Comparison of ENCODE assay signal across 8 mouse cellular contexts in the genomic region with DNA sequence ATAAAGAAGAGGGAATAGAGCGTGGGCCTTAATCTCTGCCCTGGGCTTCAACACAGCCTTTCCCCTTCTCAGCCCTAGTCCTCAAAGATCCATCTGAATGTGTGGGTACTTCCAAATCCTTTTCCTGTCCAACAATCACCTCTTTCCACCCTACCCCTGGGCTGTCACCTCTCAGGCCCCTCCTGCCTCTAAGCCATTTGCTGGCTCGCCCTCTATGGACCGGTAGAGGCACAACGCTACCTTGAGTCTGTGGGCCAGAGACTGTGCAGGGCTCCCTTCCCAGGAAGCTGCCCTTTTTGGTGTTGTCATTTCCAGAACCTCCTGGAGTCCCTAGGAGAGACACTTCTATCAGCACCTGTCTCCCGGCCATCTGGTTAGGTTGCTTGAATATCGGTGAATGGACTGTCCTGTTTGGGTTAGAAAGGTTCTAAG. TPM values are rescaled to one million over a fixed set of nuclear protein-coding genes. Genes with fewer than 3 reads are reported as not detected.
DNase-seq lines count a peak whose midpoint lies in the region; ATAC-seq and TF ChIP-seq lines count a peak whose summit lies in the region.

No protein-coding gene starts in this region.

- H3K9ac ChIP-seq in forebrain, embryonic 12.5 days: peak overlapping the region; percentile 93
- H3K9ac ChIP-seq in kidney, embryonic 14.5 days (ENCODE audit: low read depth, low read length): peak overlapping the region; percentile 84
- H3K9ac ChIP-seq in stomach, postnatal 0 days (ENCODE audit: low read length): peak overlapping the region; percentile 89

- no peak overlapping the region for H3K27ac ChIP-seq in forebrain, embryonic 12.5 days
- H3K27ac ChIP-seq in kidney, embryonic 14.5 days (ENCODE audit: low read depth, low read length): no peak overlapping the region
- peak overlapping the region; percentile 87; the same call in 1 of the 2 replicates for H3K27ac ChIP-seq in stomach, postnatal 0 days (replicated peaks)

- H3K4me2 ChIP-seq in forebrain, embryonic 12.5 days: peak overlapping the region; percentile 79
- H3K4me2 ChIP-seq in kidney, embryonic 14.5 days (replicated peaks; ENCODE audit: low read depth, low read length): peak overlapping the region; percentile 58
- H3K4me2 ChIP-seq in stomach, postnatal 0 days (replicated peaks; ENCODE audit: low read depth): peak overlapping the region; percentile 87

- H3K4me1 ChIP-seq in forebrain, embryonic 12.5 days: peaks cover 14% of the 10 kb centered on the region
- H3K4me1 ChIP-seq in kidney, embryonic 14.5 days (ENCODE audit: control insufficient read depth, insufficient read depth, low read length): peaks cover 7% of the 10 kb centered on the region
- H3K4me1 ChIP-seq in stomach, postnatal 0 days (replicated peaks; ENCODE audit: control insufficient read depth, insufficient read depth): peaks cover 2% of the 10 kb centered on the region; the same call in 1 of the 2 replicates

- TF ChIP-seq EP300 in stomach, postnatal 0 days (optimal IDR thresholded peaks at IDR 0.05): no peak

- WGBS in forebrain, embryonic 12.5 days: 24% methylated on average over 6 of the region's 6 CpGs
- 24% methylated on average over 6 of the region's 6 CpGs for WGBS in kidney, embryonic 14.5 days
- WGBS in stomach, postnatal 0 days: 18% methylated on average over 6 of the region's 6 CpGs

- H3K4me3 ChIP-seq in forebrain, embryonic 12.5 days (replicated peaks): peak overlapping the region; percentile 85
- peak overlapping the region; percentile 87 for H3K4me3 ChIP-seq in kidney, embryonic 14.5 days (ENCODE audit: low read length)
- peak overlapping the region; percentile 84 for H3K4me3 ChIP-seq in stomach, postnatal 0 days (ENCODE audit: low read depth, low read length)

- peak; percentile 55 for DNase-seq in cerebellum, adult 11-12 months
- no peak for DNase-seq in cerebellum, adult 9-10 months
- DNase-seq in lung, postnatal 25 days (ENCODE audit: low spot score): peak; percentile 18
- DNase-seq in stomach, postnatal 0 days (ENCODE audit: low spot score): peak; percentile 62
- DNase-seq in ovary, postnatal 36 days (ENCODE audit: low spot score): no peak

- ATAC-seq in activated CD4-positive, CD25-positive, alpha-beta regulatory T cell, adult 4 months: peak; percentile 44
- ATAC-seq in forebrain, embryonic 12.5 days (ENCODE audit: low FRiP score): no peak
- no peak for ATAC-seq in kidney, embryonic 14.5 days (ENCODE audit: low FRiP score, low TSS enrichment)
- ATAC-seq in stomach, postnatal 0 days (ENCODE audit: low FRiP score, low TSS enrichment): peak; percentile 16; the same call in 1 of the 2 replicates

- TF ChIP-seq CTCF in stomach, postnatal 0 days (IDR thresholded peaks at IDR 0.05; ENCODE audit: low read depth): peak; percentile 68

- H3K36me3 ChIP-seq in forebrain, embryonic 12.5 days (replicated peaks): peaks cover 40% of the 10 kb centered on the region
- peaks cover 38% of the 10 kb centered on the region for H3K36me3 ChIP-seq in kidney, embryonic 14.5 days (ENCODE audit: control insufficient read depth, insufficient read depth, low read length)
- H3K36me3 ChIP-seq in stomach, postnatal 0 days (ENCODE audit: control insufficient read depth, insufficient read depth, low read length): peaks cover 21% of the 10 kb centered on the region

- H3K9me3 ChIP-seq in forebrain, embryonic 12.5 days: no peaks in the 10 kb centered on the region
- no peaks in the 10 kb centered on the region for H3K9me3 ChIP-seq in kidney, embryonic 14.5 days (ENCODE audit: control insufficient read depth, low read length)
- H3K9me3 ChIP-seq in stomach, postnatal 0 days (ENCODE audit: control insufficient read depth, low read length): no peaks in the 10 kb centered on the region

- H3K27me3 ChIP-seq in forebrain, embryonic 12.5 days: peaks cover 13% of the 10 kb centered on the region
- H3K27me3 ChIP-seq in kidney, embryonic 14.5 days (ENCODE audit: control insufficient read depth, insufficient read depth, low read length): no peaks in the 10 kb centered on the region
- H3K27me3 ChIP-seq in stomach, postnatal 0 days (ENCODE audit: control insufficient read depth, insufficient read depth, low read length): no peaks in the 10 kb centered on the region

RNA-seq across cellular contexts. Expression of a gene that starts 1.0 kb away (rescaled TPM):
- polyA plus RNA-seq in activated CD4-positive, CD25-positive, alpha-beta regulatory T cell, adult 4 months (2017; shearing (Covaris generic)): 1 to 10 TPM; 1.3 to 1.5 TPM
- 16.5 and 19.4 TPM in 2 replicates for polyA plus RNA-seq in forebrain, embryonic 12.5 days (2016; fragmentation: Nextera tagmentation; extraction: Ambion mirVana)
- 9.1 and 11.4 TPM in 2 replicates for polyA plus RNA-seq in kidney, embryonic 14.5 days (2014; fragmentation: Nextera tagmentation; extraction: Ambion mirVana)
- 34.0 and 36.4 TPM in 2 replicates for polyA plus RNA-seq in stomach, postnatal 0 days (2015; fragmentation: Nextera tagmentation; extraction: Ambion mirVana)

RNA-seq across cellular contexts. Expression of a gene that starts 15.1 kb away (rescaled TPM):
- 10 to 100 TPM; 21.7 to 30.0 TPM for polyA plus RNA-seq in activated CD4-positive, CD25-positive, alpha-beta regulatory T cell, adult 4 months (2017; shearing (Covaris generic))
- 40.0 and 42.5 TPM in 2 replicates for polyA plus RNA-seq in forebrain, embryonic 12.5 days (2016; fragmentation: Nextera tagmentation; extraction: Ambion mirVana)
- polyA plus RNA-seq in kidney, embryonic 14.5 days (2014; fragmentation: Nextera tagmentation; extraction: Ambion mirVana): 36.5 and 41.3 TPM in 2 replicates
- 14.7 TPM in 2 replicates for polyA plus RNA-seq in stomach, postnatal 0 days (2015; fragmentation: Nextera tagmentation; extraction: Ambion mirVana)

RNA-seq across cellular contexts. Expression of a gene that starts 16.1 kb away (rescaled TPM):
- 10 to 100 TPM in 1 of 2 experiments, 1 to 10 TPM in 1; 5.8 to 10.5 TPM for polyA plus RNA-seq in activated CD4-positive, CD25-positive, alpha-beta regulatory T cell, adult 4 months (2017; shearing (Covaris generic))
- 26.6 and 29.6 TPM in 2 replicates for polyA plus RNA-seq in forebrain, embryonic 12.5 days (2016; fragmentation: Nextera tagmentation; extraction: Ambion mirVana)
- 44.8 and 47.0 TPM in 2 replicates for polyA plus RNA-seq in kidney, embryonic 14.5 days (2014; fragmentation: Nextera tagmentation; extraction: Ambion mirVana)
- polyA plus RNA-seq in stomach, postnatal 0 days (2015; fragmentation: Nextera tagmentation; extraction: Ambion mirVana): 18.7 and 20.4 TPM in 2 replicates

RNA-seq across cellular contexts. Expression of a gene that starts 16.5 kb away (rescaled TPM):
- 10 to 100 TPM; 25.1 to 25.7 TPM for polyA plus RNA-seq in activated CD4-positive, CD25-positive, alpha-beta regulatory T cell, adult 4 months (2017; shearing (Covaris generic))
- polyA plus RNA-seq in forebrain, embryonic 12.5 days (2016; fragmentation: Nextera tagmentation; extraction: Ambion mirVana): 13.6 and 14.9 TPM in 2 replicates
- 27.3 and 29.2 TPM in 2 replicates for polyA plus RNA-seq in kidney, embryonic 14.5 days (2014; fragmentation: Nextera tagmentation; extraction: Ambion mirVana)
- polyA plus RNA-seq in stomach, postnatal 0 days (2015; fragmentation: Nextera tagmentation; extraction: Ambion mirVana): 15.9 and 16.2 TPM in 2 replicates

RNA-seq across cellular contexts. Expression of a gene that starts 44.3 kb away (rescaled TPM):
- not detected for polyA plus RNA-seq in activated CD4-positive, CD25-positive, alpha-beta regulatory T cell, adult 4 months (2017; shearing (Covaris generic))
- 0.35 TPM in 1 of 2 replicates, not detected in the other for polyA plus RNA-seq in forebrain, embryonic 12.5 days (2016; fragmentation: Nextera tagmentation; extraction: Ambion mirVana)
- 0.41 and 1.0 TPM in 2 replicates for polyA plus RNA-seq in kidney, embryonic 14.5 days (2014; fragmentation: Nextera tagmentation; extraction: Ambion mirVana)
- polyA plus RNA-seq in stomach, postnatal 0 days (2015; fragmentation: Nextera tagmentation; extraction: Ambion mirVana): 0.28 TPM in 1 of 2 replicates, not detected in the other

Comparison
In these comparisons a context has a peak if more than half of its experiments do, and no peak if none do; other contexts are left out.
1. DNase-seq: peak in cerebellum, adult 11-12 months (single experiment), lung, postnatal 25 days (single experiment) and stomach, postnatal 0 days (single experiment); none in cerebellum, adult 9-10 months (single experiment) and ovary, postnatal 36 days (single experiment).
2. ATAC-seq: peak in activated CD4-positive, CD25-positive, alpha-beta regulatory T cell, adult 4 months (single experiment) and stomach, postnatal 0 days (single experiment); none in forebrain, embryonic 12.5 days (single experiment) and kidney, embryonic 14.5 days (single experiment).
3. Peak in every context shown above with its lines, with median percentiles within 50 percentile points of each other: H3K4me2 ChIP-seq, H3K4me3 ChIP-seq and H3K9ac ChIP-seq.